Mouse (Mus musculus) regulatory T cell (primary cell): Measurements from ENCODE around the gene Cbx7.

ENCODE experiments used
- in situ Hi-C: fragments of 300-600 bp; cut with MboI, MseI; formaldehyde crosslinking; loops from one replicate; pipeline ENCODE4 v1.15.1; 2025; ENCODE audit warnings: high pct_unique_total_duplicates

The Cbx7 gene

DNA sequence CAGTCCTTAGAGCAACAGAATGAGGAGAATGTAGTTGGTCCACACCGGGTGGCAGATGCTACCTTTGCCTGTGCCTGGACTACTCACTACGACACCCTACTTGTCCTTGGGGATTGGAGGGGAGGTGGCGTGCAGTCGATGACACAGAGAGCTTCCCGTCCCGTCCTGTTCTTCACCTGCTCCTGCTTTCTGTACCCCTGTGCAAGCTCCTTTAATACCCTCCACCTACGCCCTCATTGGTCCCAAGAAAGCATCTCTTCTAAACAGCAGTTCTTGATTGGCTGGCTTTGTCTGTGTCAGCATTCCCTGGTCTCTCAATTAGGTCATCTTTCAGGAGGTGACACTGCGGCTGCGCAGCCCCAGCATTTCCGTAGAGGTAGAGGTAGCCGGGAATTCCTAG, at the start of gene Cbx7:
Cbx7 (minus strand) TSS at position 180 of the 400 bp plus-strand sequence.
- in situ Hi-C loops: no loop called here

DNA sequence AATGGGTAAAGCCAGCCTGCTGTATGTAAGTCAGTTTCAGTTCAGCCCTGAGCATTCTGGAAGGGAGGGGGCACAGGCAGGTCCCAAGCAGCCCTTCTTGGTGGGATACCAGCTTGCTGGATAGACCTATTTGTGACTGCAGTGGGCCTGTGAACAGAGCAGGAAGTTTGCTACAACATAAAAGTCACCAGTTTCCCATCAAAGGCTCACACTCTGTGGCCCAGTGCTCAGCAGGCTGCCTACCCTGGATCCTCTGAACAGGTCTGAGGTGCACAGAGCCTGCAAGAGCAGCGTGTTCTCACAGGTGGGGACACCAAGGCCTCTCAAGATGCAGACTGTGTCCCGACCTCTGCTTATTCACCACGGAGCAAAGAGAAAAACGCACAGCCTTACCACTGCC, 49.6 kb upstream of the Cbx7 start:
- in situ Hi-C loops: loop anchor here (5.0 kb wide), 1 partner anchor 42 kb away; no protein-coding TSS in a partner anchor

DNA sequence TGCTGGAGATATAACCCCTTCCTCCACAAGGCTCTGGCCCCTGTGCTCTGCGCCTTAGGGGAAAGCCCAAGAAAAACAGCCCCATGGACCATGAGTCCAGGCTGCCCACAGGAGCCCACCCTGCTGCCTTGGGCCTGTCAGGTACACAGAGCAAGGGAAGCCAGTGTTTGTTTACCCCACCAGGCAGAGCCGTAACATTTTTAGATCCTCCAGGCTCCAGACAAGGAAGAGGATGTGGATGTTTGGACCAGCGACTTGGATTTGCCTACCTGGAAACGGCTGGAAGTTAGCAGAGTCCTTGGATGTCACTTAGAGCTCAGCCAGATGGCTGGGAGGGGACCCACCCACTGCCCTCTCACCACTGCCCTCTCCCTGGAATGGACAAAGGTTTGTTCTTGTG, 48.7 kb upstream of the Cbx7 start:
- in situ Hi-C loops: loop anchor here (5.0 kb wide), 1 partner anchor 43 kb away; no protein-coding TSS in a partner anchor

DNA sequence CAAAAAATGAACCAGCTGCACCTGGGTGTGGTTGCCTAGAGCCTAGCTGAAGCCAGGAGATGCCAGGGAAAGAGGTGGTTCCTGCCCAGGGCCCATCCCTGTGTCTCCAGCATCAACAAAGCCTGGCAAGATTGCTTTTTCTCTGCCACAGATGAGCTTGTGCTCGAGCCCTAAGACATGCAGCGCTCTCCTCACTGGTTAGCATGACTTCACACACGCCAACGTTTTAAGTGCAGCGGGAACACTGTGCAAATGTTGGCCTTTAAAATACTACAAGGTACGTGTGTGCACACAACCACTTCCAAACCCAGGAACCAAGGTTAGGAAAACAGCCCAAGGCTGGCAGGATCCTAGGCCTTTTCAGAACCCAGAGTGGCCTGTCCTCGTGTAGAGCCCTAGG, 48.3 kb upstream of the Cbx7 start:
- in situ Hi-C loops: no loop called here

DNA sequence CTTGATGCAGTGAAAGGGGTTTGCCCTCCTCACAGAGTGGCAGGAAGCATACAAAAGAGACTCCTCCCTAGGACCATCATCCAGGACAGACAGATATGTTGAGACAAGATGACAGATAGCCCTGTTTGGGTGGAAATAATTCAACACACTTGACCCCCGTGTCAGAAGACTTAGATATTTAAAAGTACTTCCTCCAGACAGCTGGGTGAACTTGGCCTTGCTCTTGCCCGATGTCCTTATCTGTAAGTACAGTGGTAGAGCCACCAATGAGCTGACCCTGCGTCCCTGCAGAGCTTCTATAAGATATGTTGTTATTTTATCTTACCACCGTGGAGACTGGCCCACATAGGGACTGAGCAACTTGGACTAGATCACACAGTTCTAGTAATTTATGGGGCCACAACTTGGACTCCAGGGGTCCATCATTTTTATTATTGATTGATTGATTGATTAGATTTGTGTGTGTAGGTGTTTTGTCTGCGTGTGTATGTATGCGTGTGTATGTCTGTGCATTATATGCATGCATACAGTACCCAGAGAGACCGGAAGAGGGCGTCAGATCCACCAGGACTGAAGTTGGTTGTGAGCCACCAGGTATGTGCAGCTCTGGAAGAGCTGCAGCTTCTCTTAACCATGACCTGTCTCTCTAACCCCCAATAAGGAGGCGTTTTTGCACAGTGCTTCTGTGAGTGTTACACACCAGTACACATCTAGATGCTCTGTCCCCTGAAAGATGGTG, 45.8 kb upstream of the Cbx7 start:
- in situ Hi-C loops: no loop called here

DNA sequence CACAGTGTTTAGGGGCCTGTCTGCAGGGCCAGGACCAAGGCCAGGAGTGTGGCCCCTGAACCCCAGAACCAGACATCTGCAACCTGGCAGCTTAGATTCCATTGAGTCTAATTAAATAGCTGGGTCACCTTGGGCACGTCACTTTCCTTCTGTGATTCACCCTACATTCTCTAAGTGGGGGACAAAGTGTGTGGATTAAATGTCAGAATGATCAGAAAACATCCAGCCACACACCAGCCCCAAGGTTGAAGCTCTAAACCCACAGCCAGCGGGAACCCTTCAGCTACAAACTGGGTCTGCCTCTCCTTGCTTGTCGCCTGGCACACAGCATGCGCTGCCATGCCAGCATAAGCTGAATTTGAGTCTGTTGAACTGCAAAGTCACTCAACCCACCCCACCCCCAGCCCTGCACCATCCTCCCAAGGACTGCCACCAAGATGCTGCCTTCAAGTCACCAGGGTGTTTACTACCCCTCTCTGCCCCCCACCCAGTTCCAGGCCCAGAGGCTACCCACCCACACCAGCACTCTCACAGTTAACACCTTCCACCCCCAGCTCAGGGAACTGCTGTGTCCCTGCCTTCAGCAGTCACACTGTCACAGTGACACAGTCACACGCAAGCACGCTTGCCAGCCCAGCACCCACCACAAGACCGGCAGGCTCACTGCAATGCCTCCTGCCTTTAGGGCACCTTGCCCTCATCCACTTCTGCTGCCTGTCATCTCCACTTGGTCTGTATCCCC, 44.5 kb upstream of the Cbx7 start:
- in situ Hi-C loops: no loop called here

DNA sequence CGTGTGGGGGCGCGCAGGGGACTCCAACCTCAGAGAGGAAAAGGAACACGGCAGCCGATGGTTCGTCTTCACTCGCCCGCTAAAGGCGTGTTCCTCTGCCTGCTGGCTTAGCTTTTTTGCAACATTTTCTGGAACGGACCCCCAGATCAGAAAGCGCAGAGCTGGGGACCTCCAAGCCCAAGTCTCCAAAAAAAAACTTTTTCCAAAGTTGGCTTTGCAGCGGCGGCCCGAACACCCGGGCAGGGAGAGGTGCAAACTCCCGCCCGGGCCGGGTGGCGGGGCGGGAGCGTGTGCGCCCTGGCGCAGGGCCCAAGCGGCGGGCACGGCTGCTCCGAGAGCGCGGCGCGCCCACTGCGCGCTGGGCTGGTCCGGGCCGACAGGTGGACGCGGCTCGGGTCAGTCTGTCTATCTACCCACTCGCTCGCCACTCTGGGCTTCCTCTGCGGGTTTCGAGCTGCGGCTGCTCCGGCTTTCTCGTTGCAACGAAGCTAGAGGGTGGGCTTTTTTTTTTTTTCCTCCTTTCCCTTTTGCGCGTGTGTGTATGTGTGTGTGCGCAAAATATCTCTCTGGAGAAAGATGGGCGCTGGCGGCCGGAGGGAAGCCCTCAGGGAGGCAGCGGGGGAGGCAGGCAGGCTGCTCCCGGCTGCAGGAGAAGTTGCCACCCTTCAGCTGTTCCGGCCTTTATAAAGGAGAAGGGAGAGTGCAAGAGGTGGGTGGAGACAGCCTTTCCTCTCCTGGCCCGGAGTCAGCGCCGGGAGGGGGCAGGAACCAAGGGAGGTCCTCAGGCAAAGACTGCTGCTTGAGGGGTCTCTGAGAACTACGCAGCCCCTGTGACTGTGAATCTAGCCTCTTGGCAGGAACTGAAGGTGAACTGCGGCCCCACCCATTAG, 43.6 kb upstream of the Cbx7 start, which contains the start of gene Pdgfb:
Pdgfb (minus strand) TSS at position 657 of the 890 bp plus-strand sequence.
- in situ Hi-C loops: no loop called here

DNA sequence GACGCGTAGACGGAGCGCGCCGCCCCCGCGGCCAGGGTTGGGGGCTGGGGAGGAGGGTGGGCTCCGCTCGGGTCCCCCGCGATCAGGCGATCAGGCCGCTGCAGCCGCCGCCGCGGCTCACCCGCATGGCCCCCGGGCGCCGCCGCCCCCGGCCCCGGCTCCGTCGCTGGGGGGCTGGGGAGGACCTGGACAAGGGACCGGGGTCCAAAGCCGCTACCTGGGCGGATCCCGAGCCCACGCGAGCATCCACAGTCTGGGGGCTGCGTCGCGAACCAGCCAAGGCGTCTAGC, 43.1 kb upstream of the Cbx7 start:
- in situ Hi-C loops: no loop called here

DNA sequence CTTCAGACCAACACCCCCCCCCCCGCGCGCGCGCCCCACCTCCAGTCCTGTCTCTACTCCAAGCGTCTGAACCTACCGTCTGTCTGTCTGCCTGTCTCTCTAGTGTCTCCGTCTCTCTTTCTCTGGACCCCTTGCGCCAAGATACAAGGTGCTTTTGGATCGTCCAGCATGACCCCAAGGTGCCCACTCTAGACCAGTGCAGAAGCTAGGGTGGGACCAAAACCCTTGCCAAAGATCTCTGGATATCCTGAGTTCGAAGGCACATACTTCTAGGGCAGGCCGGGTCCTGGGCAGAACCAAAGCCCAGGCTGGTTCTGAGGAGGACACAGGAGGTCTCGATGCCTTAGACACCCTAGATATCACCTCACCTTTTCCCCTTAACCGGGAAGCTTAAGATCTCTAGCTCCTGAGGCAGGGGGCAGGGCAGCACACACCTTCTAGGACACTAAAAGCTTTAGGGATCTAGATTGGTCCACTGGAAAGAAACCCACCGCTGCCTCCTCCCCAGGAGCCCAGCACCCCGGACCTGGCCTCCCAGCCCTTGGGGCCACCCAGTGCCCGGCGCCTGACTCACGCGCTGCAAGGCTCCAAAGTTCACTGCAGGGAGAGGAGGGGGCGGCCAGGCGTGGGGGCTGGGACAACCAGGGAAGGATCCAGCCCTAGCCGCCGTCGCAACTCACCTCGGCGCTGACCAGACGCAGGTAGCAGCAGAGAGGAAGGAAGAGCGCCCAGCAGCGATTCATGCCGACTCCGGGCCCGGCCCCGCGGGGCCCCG, 42.5 kb upstream of the Cbx7 start:
- in situ Hi-C loops: no loop called here

DNA sequence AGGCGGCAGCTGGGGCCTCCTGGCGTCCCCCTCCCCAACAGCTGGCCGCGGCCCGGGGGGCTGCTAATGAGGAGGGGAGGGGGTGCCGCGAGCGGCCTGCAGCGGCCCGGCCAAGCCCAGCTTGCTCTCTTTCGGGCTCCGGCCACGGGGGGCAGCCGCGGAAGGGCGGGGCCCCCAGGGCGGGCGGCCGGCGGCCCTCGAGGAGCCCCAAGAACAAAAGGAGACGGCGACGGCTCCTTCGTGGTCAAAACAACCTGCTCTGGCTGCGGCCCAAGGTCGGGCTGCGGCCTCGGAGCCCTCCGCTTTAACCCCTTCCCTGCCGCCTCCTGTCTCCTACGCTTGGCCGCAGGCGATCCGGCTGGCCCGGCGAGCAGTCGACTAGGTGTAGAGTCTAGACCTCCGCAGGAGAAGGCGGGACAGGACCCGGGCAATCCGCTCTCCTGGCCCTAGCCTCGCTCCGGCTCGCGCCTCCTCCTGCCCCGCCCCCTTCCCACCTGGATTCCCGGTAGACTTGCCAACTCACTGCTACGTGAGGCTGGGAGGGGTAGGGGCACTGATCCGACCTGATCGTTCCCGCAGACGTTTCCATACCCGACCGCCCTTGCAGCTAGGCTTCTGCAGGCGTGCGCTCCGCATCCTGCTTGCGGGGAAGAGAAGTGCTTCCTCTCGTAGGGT, 41.7 kb upstream of the Cbx7 start:
- in situ Hi-C loops: no loop called here

DNA sequence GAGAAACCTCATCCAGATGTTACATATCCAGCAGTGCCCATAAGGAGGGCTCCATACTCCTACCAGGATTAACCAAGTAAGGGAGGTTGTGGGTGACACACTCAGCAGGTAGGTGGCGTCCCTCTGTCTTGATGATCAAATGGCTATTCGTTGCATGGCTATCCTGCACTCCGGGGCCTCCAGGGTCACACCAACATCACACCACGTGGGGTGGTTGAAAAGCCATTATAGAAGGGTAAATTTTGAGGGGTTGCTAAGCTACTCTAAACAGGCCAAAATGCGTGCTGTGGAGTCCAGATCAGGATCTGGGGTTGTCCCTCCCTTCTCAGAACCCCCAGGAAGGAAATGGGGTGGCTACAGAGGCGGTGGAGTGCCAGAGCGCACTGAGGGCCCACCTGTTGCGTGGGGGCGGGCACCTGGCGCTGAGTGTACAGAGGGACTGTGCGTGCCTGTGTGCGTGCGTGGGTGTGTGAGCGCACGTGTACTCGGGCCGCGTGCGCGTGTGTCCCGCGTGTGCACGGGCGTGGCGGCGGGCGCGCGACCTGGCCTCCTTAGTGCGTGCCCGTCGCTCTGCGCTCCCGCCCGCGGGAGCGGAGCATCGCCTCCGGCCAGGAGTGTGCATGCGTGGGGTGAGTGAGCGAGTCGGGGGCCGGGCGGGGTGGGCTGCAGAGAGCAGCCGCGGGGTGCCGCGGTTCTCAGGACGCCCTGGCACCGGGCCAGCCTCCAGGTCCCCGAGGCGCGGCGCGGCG, 41.0 kb upstream of the Cbx7 start:
- in situ Hi-C loops: no loop called here

DNA sequence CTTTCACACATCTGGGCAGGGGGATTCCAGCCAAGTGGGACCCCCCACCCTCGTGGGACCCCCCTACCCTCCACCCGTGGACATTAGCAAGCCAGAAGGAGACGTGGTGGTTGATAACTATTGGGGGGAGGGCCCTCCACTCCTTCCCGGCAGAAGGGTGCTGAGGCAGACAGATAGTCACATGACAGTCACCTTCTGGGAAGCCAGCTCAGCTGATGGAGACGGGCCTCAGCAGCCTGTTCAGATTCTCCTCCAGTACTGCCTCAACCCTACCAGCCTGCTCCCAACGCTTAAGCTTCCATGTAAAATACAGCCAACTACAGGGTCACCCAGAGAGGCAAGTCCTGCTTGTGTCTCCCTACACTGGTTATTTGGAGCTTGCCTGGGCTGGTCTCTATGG, 40.3 kb upstream of the Cbx7 start:
- in situ Hi-C loops: no loop called here

DNA sequence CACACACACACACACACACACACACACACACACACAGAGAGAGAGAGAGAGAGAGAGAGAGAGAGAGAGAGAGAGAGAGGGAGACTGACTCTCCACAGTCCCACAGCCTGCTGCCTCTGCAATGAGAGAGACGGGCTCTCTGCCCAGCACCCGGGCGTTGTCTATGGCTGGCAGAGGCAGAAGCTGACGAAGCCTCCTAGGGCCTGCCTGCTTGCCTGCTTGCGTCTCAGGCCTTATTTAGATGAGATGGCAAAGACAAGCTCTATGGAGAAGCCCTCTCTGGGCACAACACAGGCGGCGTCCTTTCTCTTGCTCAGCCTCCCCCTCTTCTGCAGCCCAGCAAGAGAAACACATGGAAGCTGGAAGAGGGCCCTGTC, 39.3 kb upstream of the Cbx7 start:
- in situ Hi-C loops: no loop called here

DNA sequence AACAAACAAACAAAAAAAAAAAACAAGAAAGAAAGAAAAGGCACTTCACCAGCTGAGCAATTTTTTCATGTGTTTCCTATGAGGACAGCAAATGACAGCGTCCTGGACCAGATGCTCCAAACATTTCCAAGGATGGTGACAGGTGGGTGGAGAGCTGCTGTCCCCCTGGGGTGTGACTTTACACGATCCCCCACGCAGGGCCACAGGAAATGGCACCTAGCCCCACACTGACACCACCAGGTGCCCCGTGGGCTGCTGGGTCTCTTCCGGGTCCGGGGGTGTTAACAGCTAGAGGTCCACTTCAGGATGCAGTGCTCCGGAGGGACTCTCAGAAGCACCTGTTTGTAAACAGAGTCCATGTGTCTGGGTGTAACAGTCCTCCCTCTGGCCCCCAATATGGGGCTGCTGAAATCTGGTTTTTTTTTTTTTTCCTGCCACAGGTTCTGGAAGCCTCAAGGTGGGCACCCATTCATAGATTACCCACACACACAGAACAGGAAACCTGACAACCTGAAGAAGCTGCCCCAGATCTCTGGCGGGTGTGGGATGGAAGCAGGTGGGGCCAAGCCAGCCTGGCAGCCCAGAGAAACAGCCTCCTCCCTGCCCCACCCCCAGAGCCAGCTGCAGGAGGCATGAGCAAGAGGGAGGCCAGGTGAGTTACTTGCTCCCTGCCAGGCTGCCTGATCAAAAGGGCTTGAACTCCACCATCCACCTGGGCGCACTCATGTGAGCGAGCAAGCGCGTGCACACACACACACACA, 38.7 kb upstream of the Cbx7 start:
- in situ Hi-C loops: no loop called here

DNA sequence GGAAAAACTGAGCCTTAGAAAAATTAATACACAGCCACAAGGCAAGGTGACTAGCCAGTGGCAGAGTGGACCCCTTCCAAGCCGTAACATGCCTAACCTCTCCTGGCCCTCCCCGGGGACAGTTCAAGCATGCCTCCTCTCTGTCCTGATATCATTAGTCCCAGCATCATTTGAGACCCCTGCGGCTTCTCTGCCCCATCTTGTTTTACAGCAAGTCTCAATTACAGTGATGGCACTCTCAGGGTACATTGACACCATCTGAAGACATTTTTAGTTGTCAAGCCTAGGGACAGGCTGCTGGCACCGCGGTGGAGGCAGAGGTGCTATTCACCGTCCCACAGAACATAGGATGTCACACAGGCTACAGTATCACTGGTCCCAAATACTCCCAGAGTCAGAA, 37.5 kb upstream of the Cbx7 start:
- in situ Hi-C loops: no loop called here

DNA sequence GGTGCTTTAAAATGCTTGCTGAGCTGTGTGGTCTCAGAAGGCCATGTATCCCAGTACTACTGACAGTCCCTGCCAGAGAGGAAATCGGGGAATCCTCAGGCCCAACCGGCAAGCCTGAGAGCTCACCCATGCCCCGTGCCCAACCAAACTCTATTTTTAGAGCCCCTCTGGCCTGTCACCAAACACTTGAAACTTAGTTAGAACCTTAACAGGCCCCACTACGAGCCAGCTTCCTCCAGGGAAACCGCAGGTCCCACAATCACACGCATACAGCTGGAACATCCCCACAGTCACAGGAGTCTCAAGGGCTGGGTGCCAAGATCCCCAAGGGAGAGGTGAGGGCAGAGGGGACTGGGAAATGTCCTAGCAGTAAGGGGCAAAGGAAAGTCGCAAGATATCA, 35.2 kb upstream of the Cbx7 start:
- in situ Hi-C loops: no loop called here

DNA sequence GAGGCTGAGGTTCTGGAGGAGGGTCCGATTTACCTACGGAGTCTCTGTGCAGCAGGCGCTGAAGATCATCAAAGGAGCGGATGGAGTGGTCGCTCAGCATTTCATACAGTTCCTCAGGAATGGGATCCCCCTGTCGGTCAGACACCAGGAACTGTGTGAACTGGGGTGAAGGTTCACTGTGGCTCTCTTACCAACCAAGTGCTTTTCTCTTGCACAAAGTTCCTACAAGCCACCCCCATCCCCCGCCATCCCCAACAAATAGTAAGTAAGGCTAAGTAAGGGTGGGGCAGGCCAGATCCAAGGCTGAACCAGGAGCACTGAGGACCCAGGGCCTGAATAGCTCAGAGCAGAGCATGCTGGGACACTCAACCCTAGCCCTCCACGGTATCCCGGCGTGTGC, 34.5 kb upstream of the Cbx7 start:
- in situ Hi-C loops: no loop called here

DNA sequence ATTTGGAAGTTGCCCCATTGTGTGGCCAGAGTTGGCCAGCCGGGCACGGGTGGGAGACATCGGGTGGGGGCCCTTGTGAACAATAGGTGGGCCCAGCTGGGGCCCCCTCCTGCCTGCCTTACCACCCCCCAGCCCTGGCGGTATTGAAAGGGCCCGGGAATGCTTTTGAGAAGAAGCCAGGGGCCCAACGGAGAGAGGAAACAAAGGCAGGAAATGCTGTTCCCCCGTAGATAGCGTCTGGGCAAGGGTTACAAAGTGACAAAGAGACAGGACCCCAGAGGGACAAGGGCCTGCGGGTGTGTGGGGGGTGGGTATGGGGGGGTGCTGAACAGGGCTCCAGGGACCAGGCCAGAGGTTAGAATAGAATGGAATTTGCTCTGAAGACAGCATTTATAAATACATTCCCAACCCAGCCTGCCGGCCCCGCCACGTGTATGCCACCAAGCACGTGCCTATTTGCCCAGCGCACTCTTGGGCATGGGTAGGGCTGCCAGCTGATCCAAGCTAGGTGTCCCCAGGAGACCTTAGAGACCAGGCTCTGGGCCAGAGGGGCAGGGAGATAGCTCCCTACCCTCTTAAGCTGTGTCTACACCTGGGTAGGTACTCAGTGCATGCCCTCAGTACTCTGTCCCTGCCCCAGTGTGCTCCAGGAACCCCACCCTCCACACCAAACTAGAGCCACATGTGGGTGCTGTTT, 33.9 kb upstream of the Cbx7 start:
- in situ Hi-C loops: no loop called here

DNA sequence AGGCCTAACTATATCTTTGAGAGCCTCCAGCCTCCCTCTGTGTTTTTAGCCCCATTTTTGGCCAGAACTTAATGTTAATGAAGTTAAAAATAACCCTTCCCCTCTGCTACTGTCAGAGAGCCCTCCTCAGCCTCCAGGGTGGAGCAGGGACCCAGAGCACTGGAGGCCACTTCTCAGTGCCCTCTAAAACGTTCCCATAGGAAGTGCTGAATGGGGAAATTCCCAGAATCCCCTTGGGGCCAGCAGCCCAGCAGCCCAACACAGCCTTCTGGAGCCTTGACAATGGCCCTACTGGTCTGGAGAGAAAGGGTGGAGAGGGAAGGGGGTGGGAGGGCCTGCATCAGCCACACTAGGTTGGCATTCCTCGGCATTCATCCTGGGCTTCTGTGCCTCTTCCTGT, 32.7 kb upstream of the Cbx7 start:
- in situ Hi-C loops: no loop called here
